Mouse (Mus musculus): ENCODE results near the gene Ifna4. TPM values are rescaled to one million over a fixed set of nuclear protein-coding genes. Genes with fewer than 3 reads are reported as not detected.

The Ifna4 gene
- polyA plus RNA-seq (2017; shearing (Covaris generic)): not detected

GRCm38 (mm10) chr4:88841438-88841911, at the start of gene Ifna4:
Ifna4 (plus strand) TSS chr4:88841861.

GRCm38 (mm10) chr4:88793936-88794675, 47.6 kb upstream of the Ifna4 start, which contains the start of gene Gm13275:
Gm13275 (plus strand) TSS chr4:88794487.

GRCm38 (mm10) chr4:88797097-88797496, 44.6 kb upstream of the Ifna4 start, which contains the start of gene Gm13279:
Gm13279 (plus strand) TSS chr4:88797397.

GRCm38 (mm10) chr4:88799365-88799764, 42.3 kb upstream of the Ifna4 start, which contains the start of gene Gm13285:
Gm13285 (plus strand) TSS chr4:88799665.

GRCm38 (mm10) chr4:88802954-88803353, 38.7 kb upstream of the Ifna4 start, which contains the start of gene Gm13287:
Gm13287 (plus strand) TSS chr4:88803254.

GRCm38 (mm10) chr4:88805231-88805630, 36.4 kb upstream of the Ifna4 start, which contains the start of gene Gm13288:
Gm13288 (plus strand) TSS chr4:88805531.

GRCm38 (mm10) chr4:88815928-88816327, 25.7 kb upstream of the Ifna4 start, which contains the start of gene Ifna7:
Ifna7 (plus strand) TSS chr4:88816228.

GRCm38 (mm10) chr4:88819659-88820058, 22.0 kb upstream of the Ifna4 start, which contains the start of gene Ifna11:
Ifna11 (plus strand) TSS chr4:88819959.

GRCm38 (mm10) chr4:88827116-88827515, 14.5 kb upstream of the Ifna4 start, which contains the start of gene Ifna6:
Ifna6 (plus strand) TSS chr4:88827416.

GRCm38 (mm10) chr4:88835225-88835624, 6.4 kb upstream of the Ifna4 start, which contains the start of gene Ifna5:
Ifna5 (plus strand) TSS chr4:88835525.

GRCm38 (mm10) chr4:88849698-88850097, 8.0 kb downstream of the Ifna4 start, which contains the start of gene Ifna1:
Ifna1 (plus strand) TSS chr4:88850087.

GRCm38 (mm10) chr4:88880101-88880500, 38.4 kb downstream of the Ifna4 start, which contains the start of gene Ifne:
Ifne (minus strand) TSS chr4:88880201.

Other genes with a start within 250 kb of the Ifna4 start
- gene Ifna9, start 249.5 kb upstream of the Ifna4 start, polyA plus RNA-seq (2017; shearing (Covaris generic)): not detected
- not detected for gene Ifna12, start 238.5 kb upstream of the Ifna4 start, polyA plus RNA-seq (2017; shearing (Covaris generic))
- not detected for gene C87499, start 207.4 kb upstream of the Ifna4 start, polyA plus RNA-seq (2017; shearing (Covaris generic))
- not detected for gene Ifna13, start 197.4 kb upstream of the Ifna4 start, polyA plus RNA-seq (2017; shearing (Covaris generic))
- gene Ifna16, start 164.9 kb upstream of the Ifna4 start, polyA plus RNA-seq (2017; shearing (Covaris generic)): not detected
- not detected for gene Ifna2, start 157.9 kb upstream of the Ifna4 start, polyA plus RNA-seq (2017; shearing (Covaris generic))
- gene Ifnab, start 150.5 kb upstream of the Ifna4 start, polyA plus RNA-seq (2017; shearing (Covaris generic)): not detected
- gene Gm26566, start 120.1 kb upstream of the Ifna4 start, polyA plus RNA-seq (2017; shearing (Covaris generic)): not detected
- gene Klhl9, start 119.4 kb upstream of the Ifna4 start, polyA plus RNA-seq (2017; shearing (Covaris generic)): 13.5 TPM
- not detected for gene Gm13271, start 87.0 kb upstream of the Ifna4 start, polyA plus RNA-seq (2017; shearing (Covaris generic))
- not detected for gene Gm13283, start 81.7 kb upstream of the Ifna4 start, polyA plus RNA-seq (2017; shearing (Covaris generic))
- gene Gm13290, start 68.0 kb upstream of the Ifna4 start, polyA plus RNA-seq (2017; shearing (Covaris generic)): not detected
- gene Gm13289, start 64.9 kb upstream of the Ifna4 start, polyA plus RNA-seq (2017; shearing (Covaris generic)): not detected
- gene Gm13272, start 62.0 kb upstream of the Ifna4 start, polyA plus RNA-seq (2017; shearing (Covaris generic)): not detected
- gene Ifnz, start 59.7 kb upstream of the Ifna4 start, polyA plus RNA-seq (2017; shearing (Covaris generic)): 0.32 TPM
- gene Gm13276, start 56.2 kb upstream of the Ifna4 start, polyA plus RNA-seq (2017; shearing (Covaris generic)): not detected
- not detected for gene Gm13277, start 53.2 kb upstream of the Ifna4 start, polyA plus RNA-seq (2017; shearing (Covaris generic))
- not detected for gene Gm13278, start 50.3 kb upstream of the Ifna4 start, polyA plus RNA-seq (2017; shearing (Covaris generic))
- not detected for gene Gm13275, start 47.4 kb upstream of the Ifna4 start, polyA plus RNA-seq (2017; shearing (Covaris generic))
- not detected for gene Gm13279, start 44.5 kb upstream of the Ifna4 start, polyA plus RNA-seq (2017; shearing (Covaris generic))
- 0.76 TPM for gene Gm13285, start 42.2 kb upstream of the Ifna4 start, polyA plus RNA-seq (2017; shearing (Covaris generic))
- gene Gm13287, start 38.6 kb upstream of the Ifna4 start, polyA plus RNA-seq (2017; shearing (Covaris generic)): not detected
- gene Gm13288, start 36.3 kb upstream of the Ifna4 start, polyA plus RNA-seq (2017; shearing (Covaris generic)): not detected
- not detected for gene Ifna7, start 25.6 kb upstream of the Ifna4 start, polyA plus RNA-seq (2017; shearing (Covaris generic))
- gene Ifna11, start 21.9 kb upstream of the Ifna4 start, polyA plus RNA-seq (2017; shearing (Covaris generic)): not detected
- gene Ifna6, start 14.4 kb upstream of the Ifna4 start, polyA plus RNA-seq (2017; shearing (Covaris generic)): not detected
- not detected for gene Ifna5, start 6.3 kb upstream of the Ifna4 start, polyA plus RNA-seq (2017; shearing (Covaris generic))
- gene Ifna1, start 8.2 kb downstream of the Ifna4 start, polyA plus RNA-seq (2017; shearing (Covaris generic)): not detected
- gene Ifne, start 38.3 kb downstream of the Ifna4 start, polyA plus RNA-seq (2017; shearing (Covaris generic)): not detected